Mouse (Mus musculus) liver, embryonic 14.5 days (tissue): Measurements from ENCODE around the gene Arl3. TPM values are rescaled to one million over a fixed set of nuclear protein-coding genes. Genes with fewer than 3 reads are reported as not detected.
A peak's percentile ranks its signal among the peaks of the same experiment; 100 is the strongest.

Experiments used
- ATAC-seq: fragments of 200-750 bp; cut with Nextera tagmentation; 2 replicates; pipeline ENCODE4 v1.8.0; 2017; ENCODE audit warnings: moderate number of reproducible peaks, mild to moderate bottlenecking, moderate library complexity; ENCODE audit not compliant: insufficient read depth
- DNase-seq, 3 experiments: peaks; one replicate each; pipeline ENCODE4 v3.0.0-alpha.2; 2012 to 2013; ENCODE audit warnings: low read depth in 3 of 3, low spot score in 3 of 3
- H3K27ac ChIP-seq: fragments of 300-500 bp; sonication (generic); 2 replicates; pipeline ENCODE4 v1.5.1; 2014; ENCODE audit warnings: moderate library complexity, mild to moderate bottlenecking, control low read depth, inconsistent platforms
- H3K27me3 ChIP-seq: fragments of 300-500 bp; sonication (generic); 2 replicates; pipeline ENCODE4 v1.6.1; 2014; ENCODE audit warnings: mild to moderate bottlenecking, low read length, moderate library complexity; ENCODE audit not compliant: control insufficient read depth, insufficient read depth
- H3K36me3 ChIP-seq: fragments of 300-500 bp; sonication (generic); replicated peaks from 2 replicates; pipeline ENCODE4 v1.6.1; 2014; ENCODE audit warnings: low read depth; ENCODE audit not compliant: control insufficient read depth, insufficient read depth
- H3K4me1 ChIP-seq, 2 experiments: fragments of 200-500 bp in 1 of 2; fragments of 300-500 bp in 1 of 2; sonication (generic) in 1 of 2; replicated peaks; 2 replicates each; pipeline ENCODE4 v1.6.1; 2012 to 2014; ENCODE audit warnings: antibody characterized with exemption in 1 of 2, inconsistent platforms in 1 of 2, low read length in 1 of 2; ENCODE audit not compliant: control insufficient read depth in 2 of 2, insufficient read depth in 2 of 2
- H3K4me2 ChIP-seq: fragments of 300-500 bp; sonication (generic); 2 replicates; pipeline ENCODE4 v1.6.1; 2014; ENCODE audit warnings: low read depth, mild to moderate bottlenecking, control low read depth, moderate library complexity
- H3K4me3 ChIP-seq, 2 experiments: fragments of 200-500 bp in 1 of 2; fragments of 300-500 bp in 1 of 2; sonication (generic) in 1 of 2; 2 replicates each; pipeline ENCODE4 v1.5.1; 2012 to 2014; ENCODE audit warnings: low read depth in 2 of 2, low read length in 2 of 2, mild to moderate bottlenecking in 2 of 2, control low read depth in 1 of 2, inconsistent platforms in 1 of 2, moderate library complexity in 1 of 2; ENCODE audit not compliant: insufficient read depth in 1 of 2
- H3K9ac ChIP-seq: fragments of 300-500 bp; sonication (generic); replicated peaks from 2 replicates; pipeline ENCODE4 v1.6.1; 2014; ENCODE audit warnings: mild to moderate bottlenecking, control low read depth, moderate library complexity
- H3K9me3 ChIP-seq: fragments of 300-500 bp; sonication (generic); 2 replicates; pipeline ENCODE4 v1.6.1; 2016; ENCODE audit warnings: low read length, mixed read lengths; ENCODE audit not compliant: control insufficient read depth
- CTCF ChIP-seq: IDR thresholded peaks from 2 replicates; pipeline ENCODE4 v1.5.1; 2016; ENCODE audit warnings: antibody characterized with exemption, low read depth, control low read depth
- EP300 ChIP-seq: IDR thresholded peaks from 2 replicates; pipeline ENCODE4 v1.6.1; 2016; ENCODE audit warnings: antibody characterized with exemption, low read depth
- WGBS: fragments of 180-500 bp; shearing (Covaris S2); extraction: QIAGEN DNeasy Blood & Tissue Kit; methylation state at CpG from one replicate; pipeline ENCODE4 v1.1.7; 2014; ENCODE audit not compliant: insufficient replicate concordance; 5-methylcytosine and 5-hydroxymethylcytosine counted together
- polyA plus RNA-seq, 2 experiments: library from polyadenylated mRNA; depleted of rRNA in 1 of 2; stranded (reverse) in 1 of 2; unstranded in 1 of 2; fragments of >200 nt; fragmentation: Nextera tagmentation in 1 of 2; extraction: Ambion mirVana in 1 of 2; gene quantifications; 2 replicates each; pipeline versions ENCODE4 v1.2.1 to v1.2.3; 2012 to 2014

Gene Arl3
- 14.7 and 27.6 TPM in 2 replicates for polyA plus RNA-seq (2012; rRNA removed)
- polyA plus RNA-seq (2014; fragmentation: Nextera tagmentation; extraction: Ambion mirVana): 17.1 and 17.6 TPM in 2 replicates

DNA sequence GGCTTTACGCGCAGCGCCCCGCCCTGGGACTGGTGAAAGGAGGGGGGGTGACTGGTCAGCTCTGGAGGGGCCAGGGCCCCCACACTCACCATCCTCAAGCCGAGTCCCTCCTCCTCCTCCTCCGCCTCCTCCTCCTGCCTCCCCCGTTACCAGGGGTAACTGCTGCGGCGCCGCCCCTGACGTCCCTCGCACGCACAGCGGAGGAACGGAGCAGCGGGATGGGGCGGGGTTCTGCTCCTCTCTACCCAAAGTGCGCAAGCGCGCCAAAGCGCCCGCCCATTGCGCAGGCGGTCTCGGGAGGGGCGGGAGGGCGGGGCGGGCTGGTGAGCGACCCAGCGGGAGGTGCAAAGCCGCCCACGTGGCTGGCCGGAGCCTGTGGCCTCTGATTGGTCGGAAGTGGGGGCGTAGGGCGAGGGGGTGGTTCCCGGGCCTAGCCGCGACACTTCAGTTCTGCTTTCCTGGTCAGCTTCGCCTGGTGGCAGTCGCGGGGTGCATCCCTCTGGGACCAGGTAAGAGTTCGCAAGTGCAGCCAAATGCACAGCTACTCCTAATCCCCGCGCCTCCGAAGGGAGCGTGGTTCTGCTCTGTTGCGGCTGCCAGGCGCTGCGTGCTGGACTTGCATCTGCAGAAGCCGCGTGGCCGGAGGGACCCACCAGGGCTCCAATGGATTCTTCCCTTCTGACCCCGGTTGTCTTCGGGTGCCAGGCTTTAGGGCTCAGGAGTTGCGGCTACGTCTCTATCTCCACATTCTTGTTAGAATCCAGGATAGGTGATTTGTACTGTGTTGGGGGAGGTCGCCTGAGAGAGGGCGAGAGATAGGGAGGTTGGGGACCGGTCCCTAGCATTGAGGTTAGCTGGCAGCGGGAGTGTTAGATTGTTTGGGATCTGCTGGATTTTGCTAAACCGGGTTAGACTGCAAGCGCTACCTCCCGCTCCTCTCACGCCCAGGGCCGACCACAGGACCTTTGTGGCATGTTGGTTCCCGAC lies at the start of gene Arl3, which contains the start of gene Sfxn2:
Arl3 (minus strand) TSS at position 248 of the 987 bp plus-strand sequence.
Sfxn2 (plus strand) TSS at position 415 of the 987 bp plus-strand sequence.
- peak within 1 kb of the TSS; percentile 68 for H3K27ac ChIP-seq
- WGBS: under 1% methylated on average over 64 of the region's 67 CpGs
- H3K4me1 ChIP-seq: peaks cover 10 to 11% of the 10 kb centered on the region in 2 experiments
- DNase-seq: peak; percentile 92 to 94 (median 93)
- no peaks in the 10 kb centered on the region for H3K27me3 ChIP-seq
- peak within 1 kb of the TSS; percentile 78 for H3K9ac ChIP-seq
- TF ChIP-seq CTCF (peak; percentile 63), EP300 (no peak)
- peak within 1 kb of the TSS; percentile 68 to 70 for H3K4me3 ChIP-seq
- H3K9me3 ChIP-seq: no peaks in the 10 kb centered on the region
- no peaks in the 10 kb centered on the region for H3K36me3 ChIP-seq
- H3K4me2 ChIP-seq: peak within 1 kb of the TSS; percentile 99
- peak; percentile 95 for ATAC-seq

DNA sequence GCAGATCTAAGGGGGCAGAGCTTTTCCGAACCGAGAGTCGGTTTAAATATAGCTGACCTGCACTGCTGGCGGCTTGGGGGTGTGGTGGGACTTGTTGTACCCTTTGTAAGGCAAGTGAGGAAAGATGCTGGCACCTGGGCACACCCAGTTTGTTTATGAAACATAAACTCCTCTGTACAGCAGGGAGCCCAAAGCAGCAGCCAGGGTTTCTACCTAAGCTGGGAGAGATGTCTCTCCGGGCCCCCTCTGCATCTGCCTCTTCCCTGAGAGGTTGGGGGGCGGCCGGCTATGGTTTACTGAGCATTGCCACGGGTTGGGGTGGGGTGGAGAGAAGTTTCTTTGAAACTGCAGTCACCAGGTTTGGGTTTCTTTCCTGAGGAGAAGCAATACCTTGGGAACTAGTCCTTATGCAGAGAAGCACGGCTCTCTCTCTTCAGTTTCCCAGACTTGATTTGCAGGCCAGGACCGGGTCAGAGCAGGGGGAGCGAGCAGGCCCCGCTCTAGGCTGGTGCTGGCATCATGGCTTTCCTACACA lies 49.7 kb upstream of the Arl3 start:
- Histone ChIP-seq H3K27me3 (no peaks in the 10 kb centered on the region), H3K4me2 (peak overlapping the region; percentile 8; the same call in 1 of the 2 replicates), H3K36me3 (no peaks in the 10 kb centered on the region), H3K27ac (no peak overlapping the region), H3K9ac (no peak overlapping the region), H3K4me3 (no peak overlapping the region), H3K9me3 (no peaks in the 10 kb centered on the region), H3K4me1 (peaks cover 0 to 2% of the 10 kb centered on the region in 2 experiments; a peak in 1 of 4 replicates)
- ATAC-seq (no peak), DNase-seq (no peak)
- TF ChIP-seq CTCF: no peak
- no peak for TF ChIP-seq EP300
- WGBS: 45% methylated on average over 12 of the region's 12 CpGs

DNA sequence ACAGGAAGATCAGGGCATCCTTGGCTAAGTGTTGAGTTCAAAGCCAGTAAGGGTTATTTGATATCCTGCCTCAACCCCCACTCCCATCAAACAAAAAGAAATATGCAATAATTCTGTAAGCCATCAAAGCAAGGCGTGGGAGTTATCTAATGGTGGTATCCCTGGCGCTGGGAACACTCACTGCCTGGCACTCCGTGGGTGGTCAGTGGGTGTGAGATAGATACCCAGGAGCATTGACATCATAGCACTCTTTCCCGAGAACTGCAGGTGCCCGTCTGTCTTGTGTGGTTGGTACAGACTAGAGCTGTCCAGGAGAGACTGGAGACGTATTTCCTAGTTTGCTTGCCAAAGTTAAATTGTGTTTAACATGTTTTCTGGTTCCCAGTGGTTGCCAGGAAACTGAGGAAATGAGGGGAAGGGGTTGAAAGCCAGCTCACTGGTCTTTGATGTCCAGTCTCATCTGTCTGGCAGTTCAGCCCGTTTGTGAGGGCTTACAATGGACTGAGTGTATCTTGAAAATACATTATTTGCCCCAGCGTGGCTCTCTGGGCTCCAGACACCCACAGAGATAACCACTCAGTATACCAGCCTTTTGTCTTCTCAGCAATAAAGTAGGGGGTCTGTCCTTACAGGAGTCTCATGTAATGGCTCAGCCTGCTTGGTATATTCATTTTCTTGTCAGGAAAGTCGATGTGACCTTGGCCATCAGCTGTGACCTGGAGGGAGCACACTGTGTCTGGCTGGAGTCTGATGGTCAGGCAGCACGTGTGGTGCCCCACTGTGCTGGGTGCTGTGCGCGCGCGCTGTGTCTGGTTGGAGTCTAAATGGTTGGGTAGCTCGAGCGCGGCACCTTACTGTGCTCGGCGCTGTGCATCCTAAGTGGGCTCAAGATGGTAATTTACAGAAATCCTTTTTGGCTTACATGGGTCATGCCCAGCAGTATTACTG lies 48.5 kb upstream of the Arl3 start:
- TF ChIP-seq CTCF (no peak), EP300 (no peak)
- Histone ChIP-seq H3K4me2 (no peak overlapping the region), H3K9me3 (no peaks in the 10 kb centered on the region), H3K27ac (no peak overlapping the region), H3K4me3 (no peak overlapping the region), H3K4me1 (0 out of 4 replicates have a peak, but pooled peaks cover 0 to under 1% of the 10 kb centered on the region in 2 experiments), H3K27me3 (no peaks in the 10 kb centered on the region), H3K36me3 (no peaks in the 10 kb centered on the region), H3K9ac (no peak overlapping the region)
- ATAC-seq (no peak), DNase-seq (no peak)
- WGBS: 74% methylated on average over 19 of the region's 19 CpGs

DNA sequence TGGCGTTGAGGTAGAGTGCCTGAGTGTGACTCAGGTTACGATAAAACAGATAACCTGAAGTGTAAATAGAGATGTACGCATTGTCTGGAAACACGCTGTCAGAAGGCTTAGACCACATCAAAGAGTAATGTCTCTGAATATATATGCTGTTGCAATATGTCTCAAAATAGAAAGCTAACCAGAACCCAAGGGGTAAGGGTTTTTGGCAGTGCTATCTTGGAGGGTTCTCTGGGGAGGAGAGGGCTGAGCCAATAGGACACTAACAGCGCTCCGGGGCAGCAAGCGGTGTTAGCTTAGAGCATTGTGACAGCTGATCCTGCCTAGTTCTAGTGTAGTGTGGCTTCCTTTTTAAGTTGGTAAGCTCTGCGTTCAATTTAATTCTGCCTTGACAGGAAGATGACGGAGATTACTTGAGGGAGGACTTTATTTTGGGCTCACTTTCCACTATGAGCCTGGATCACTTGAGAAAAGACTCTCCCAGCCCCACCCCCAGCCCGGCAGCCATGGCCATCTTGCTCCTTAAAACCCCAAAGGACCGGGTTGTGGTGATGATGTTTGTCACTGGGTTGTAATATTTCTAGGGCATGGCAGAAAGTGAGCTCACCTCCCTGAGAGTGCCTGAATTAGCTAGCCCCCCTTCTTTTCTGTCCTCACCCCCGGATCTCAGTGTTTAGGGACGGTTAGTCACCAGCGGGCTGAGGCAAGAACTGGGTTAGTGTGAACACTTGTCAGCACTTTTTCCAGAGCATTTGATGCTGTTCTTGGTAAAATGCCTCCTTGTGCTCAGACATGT lies 47.2 kb upstream of the Arl3 start:
- Histone ChIP-seq H3K4me1 (peaks cover 0 to 5% of the 10 kb centered on the region in 2 experiments; a peak in 1 of 4 replicates), H3K9ac (no peak overlapping the region), H3K27ac (no peak overlapping the region), H3K27me3 (no peaks in the 10 kb centered on the region), H3K9me3 (no peaks in the 10 kb centered on the region), H3K4me3 (no peak overlapping the region), H3K36me3 (no peaks in the 10 kb centered on the region), H3K4me2 (no peak overlapping the region)
- TF ChIP-seq EP300: no peak
- TF ChIP-seq CTCF: no peak
- no peak for ATAC-seq
- 76% methylated on average over 14 of the region's 14 CpGs for WGBS
- DNase-seq: no peak
